Comparison of ENCODE assay signal across 18 mouse cellular contexts in genomic region chr3:159891057-159891752, GRCm38 (mm10). TPM values are rescaled to one million over a fixed set of nuclear protein-coding genes. Genes with fewer than 3 reads are reported as not detected.
DNase-seq lines count a peak whose midpoint lies in the region; ATAC-seq lines count a peak whose summit lies in the region.
"Had no signal": no experiment of that assay in that cellular context is flagged by ENCODE, and none has a peak within 500 bp of the region (broad histone marks: within the 10 kb centered on the region; RNA-seq: fewer than 3 reads in every experiment).

No protein-coding gene starts in this region.

- H3K4me1 ChIP-seq in liver, embryonic 12.5 days: no peaks in the 10 kb centered on the region
- H3K4me1 ChIP-seq: stomach, embryonic 15.5 days had no signal

- H3K4me3 ChIP-seq in liver, embryonic 12.5 days: no peak overlapping the region
- H3K4me3 ChIP-seq: embryonic facial prominence, embryonic 12.5 days; forebrain, embryonic 15.5 days; stomach, embryonic 15.5 days had no signal

- H3K36me3 ChIP-seq in liver, embryonic 12.5 days: no peaks in the 10 kb centered on the region
- H3K36me3 ChIP-seq: embryonic facial prominence, embryonic 12.5 days; forebrain, embryonic 15.5 days; stomach, embryonic 15.5 days had no signal

- ATAC-seq in liver, embryonic 12.5 days: peak; percentile 40; the same call in 1 of the 2 replicates
- ATAC-seq: forebrain, embryonic 15.5 days; Patski had no signal

- peak; percentile 87 for DNase-seq in heart, adult 11 months
- DNase-seq in heart, adult 18-20 months: no peak
- no peak for DNase-seq in liver
- peak; percentile 2 for DNase-seq in T-cell, adult 2 months (ENCODE audit: low spot score)
- peak; percentile 4 for DNase-seq in induced T-regulatory cell, adult 2 months (ENCODE audit: low read depth)
- DNase-seq in gastrocnemius, adult 8-10 months (ENCODE audit: low spot score in 2 of 2): no peak
- DNase-seq in urinary bladder, postnatal 25 days (ENCODE audit: low spot score): no peak
- DNase-seq: adrenal gland, adult 2 months; gastrocnemius, postnatal 14 days; heart, postnatal 10 days; kidney, adult 9 months; lung, adult 18-20 months had no signal

- 67% methylated on average over 8 of the region's 8 CpGs for WGBS in liver, embryonic 12.5 days (ENCODE audit: insufficient replicate concordance)

- H3K27me3 ChIP-seq in liver, embryonic 12.5 days (replicated peaks): no peaks in the 10 kb centered on the region
- H3K27me3 ChIP-seq: CH12.LX; embryonic facial prominence, embryonic 12.5 days; forebrain, embryonic 15.5 days; Patski; stomach, embryonic 15.5 days had no signal

- no peak overlapping the region for H3K27ac ChIP-seq in liver, embryonic 12.5 days
- H3K27ac ChIP-seq: embryonic facial prominence, embryonic 12.5 days; forebrain, embryonic 15.5 days; stomach, embryonic 15.5 days had no signal

- no peak overlapping the region for H3K9ac ChIP-seq in liver, embryonic 12.5 days
- H3K9ac ChIP-seq: embryonic facial prominence, embryonic 12.5 days; forebrain, embryonic 15.5 days; stomach, embryonic 15.5 days had no signal

- H3K4me2 ChIP-seq in liver, embryonic 12.5 days: no peak overlapping the region
- H3K4me2 ChIP-seq: embryonic facial prominence, embryonic 12.5 days; forebrain, embryonic 15.5 days; stomach, embryonic 15.5 days had no signal

- no peaks in the 10 kb centered on the region for H3K9me3 ChIP-seq in liver, embryonic 12.5 days (replicated peaks)
- H3K9me3 ChIP-seq: embryonic facial prominence, embryonic 12.5 days; forebrain, embryonic 15.5 days; stomach, embryonic 15.5 days had no signal

RNA-seq across cellular contexts. Expression of gene Wls, which starts 51.7 kb away (rescaled TPM):
- 10 to 100 TPM; 38.7 to 44.8 TPM for total RNA-seq in heart, adult 18-20 months (2021)
- 14.3 and 14.4 TPM in 2 replicates for polyA plus RNA-seq in liver, embryonic 12.5 days (2016; fragmentation: Nextera tagmentation; extraction: Ambion mirVana)
- total RNA-seq in gastrocnemius, adult 8-10 months (2022): 10 to 100 TPM; 15.8 to 28.8 (median 25.4) TPM
- total RNA-seq: CH12.LX had no signal

Comparison
In these comparisons a context has a peak if more than half of its experiments do, and no peak if none do; other contexts are left out.
1. DNase-seq: peak in heart, adult 11 months (single experiment), T-cell, adult 2 months (single experiment) and induced T-regulatory cell, adult 2 months (single experiment); none in heart, adult 18-20 months (0 of 2), liver (single experiment), gastrocnemius, adult 8-10 months (0 of 2) and urinary bladder, postnatal 25 days (single experiment).